Mouse (Mus musculus) kidney, postnatal 25 days (tissue): ENCODE data around the gene Kcnc1.

ENCODE experiments used
- DNase-seq, 2 experiments: peaks; one replicate each; pipeline ENCODE4 v3.0.0; 2021; ENCODE audit warnings: mixed read lengths in 2 of 2

Kcnc1 gene

DNA sequence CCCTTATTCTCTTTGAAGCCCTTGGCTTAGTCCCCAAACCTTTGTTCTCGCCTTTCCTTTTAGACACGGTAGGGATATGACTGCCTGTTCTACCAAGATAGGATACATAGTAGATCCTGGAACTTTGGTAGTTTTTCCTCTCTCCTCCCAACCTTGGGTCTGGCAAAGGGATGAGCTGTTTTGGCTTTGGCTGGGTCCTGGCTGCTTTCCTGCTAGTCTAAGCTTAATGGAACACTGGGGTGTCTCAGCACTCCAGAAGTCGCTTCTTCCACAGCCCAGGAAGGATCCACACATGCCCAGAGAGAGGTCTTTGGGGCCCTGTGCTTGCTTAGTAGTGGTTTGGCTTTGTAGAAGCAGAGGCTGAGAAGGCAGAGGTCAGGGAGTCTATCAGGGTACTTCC is 27.7 kb downstream of the Kcnc1 start:
- no peak for DNase-seq

DNA sequence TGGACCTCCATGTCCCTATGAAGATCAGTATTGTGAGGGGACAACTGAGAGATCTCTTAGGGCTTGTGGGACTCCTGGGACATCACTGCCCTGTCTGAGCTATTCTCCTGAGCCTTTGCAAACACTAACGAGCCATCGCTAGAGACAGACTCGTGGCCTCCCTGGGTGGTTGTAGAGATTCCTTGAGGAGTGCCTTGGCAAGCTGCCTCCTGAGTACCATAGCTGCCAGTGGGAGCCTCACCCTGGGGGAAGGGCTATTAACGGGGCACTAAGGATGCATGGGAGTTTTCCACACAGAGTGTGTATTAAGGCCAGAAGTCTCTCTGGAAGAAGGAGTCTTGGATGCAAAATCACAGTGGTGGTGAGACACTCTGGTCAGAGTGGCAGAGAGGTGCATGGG is 28.7 kb downstream of the Kcnc1 start:
- DNase-seq = no peak

DNA sequence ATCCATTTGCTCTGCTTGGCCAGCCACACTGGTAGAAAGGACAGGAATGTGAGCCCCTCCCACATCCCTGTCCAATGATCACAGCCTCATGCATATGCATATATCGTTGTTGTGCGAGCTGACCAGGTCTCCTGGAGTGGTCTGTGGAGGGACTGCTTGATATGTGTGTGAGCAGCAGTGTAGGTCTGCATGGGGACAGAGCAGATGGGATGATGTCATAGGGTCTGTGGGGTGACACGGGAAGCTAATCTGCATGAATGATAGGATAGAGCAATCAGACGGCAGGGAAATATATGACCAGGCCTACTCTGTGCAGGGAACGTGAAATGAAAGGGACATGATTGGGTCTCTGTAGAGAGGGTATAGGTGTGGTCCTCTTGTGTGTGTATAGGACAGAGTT is 37.6 kb downstream of the Kcnc1 start:
- no peak for DNase-seq

GRCm38 (mm10) chr7:46435833-46436232 is 39.5 kb downstream of the Kcnc1 start:
- DNase-seq = no peak

DNA sequence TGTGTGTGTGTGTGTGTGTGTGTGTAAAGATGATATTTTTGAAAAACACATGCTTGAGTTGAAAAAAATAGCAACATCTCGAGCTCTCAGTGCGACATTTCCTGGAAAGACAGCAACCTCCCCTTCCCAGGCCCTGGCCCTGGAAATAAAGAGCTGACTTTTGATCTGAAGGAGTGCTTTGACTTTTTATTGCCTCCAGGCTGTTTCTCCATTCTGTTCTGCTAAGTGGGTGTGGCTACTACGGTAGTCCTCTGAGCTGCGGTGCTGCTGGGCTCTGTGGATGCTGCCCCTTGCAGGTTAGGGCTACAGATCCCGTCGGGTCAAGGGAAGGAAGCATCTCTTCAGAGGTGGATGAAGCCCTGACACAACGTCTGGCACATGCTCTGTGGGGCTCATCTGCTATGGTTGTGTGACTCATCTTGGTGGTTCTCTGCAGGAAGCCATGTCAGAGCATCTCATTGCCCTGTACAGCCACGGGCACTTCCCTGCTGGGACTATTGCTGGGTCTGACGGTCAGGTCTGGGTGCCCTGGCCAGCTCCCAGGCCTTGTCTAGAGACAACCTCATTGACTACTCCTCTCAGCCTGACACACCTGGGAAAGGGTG is 42.3 kb downstream of the Kcnc1 start:
- no peak for DNase-seq

- peak in 1 of 2 experiments; percentile 30 for DNase-seq
These were observed 46.9 kb downstream of the Kcnc1 start for GRCm38 (mm10) chr7:46443163-46443562.

GRCm38 (mm10) chr7:46445896-46446295 is 49.6 kb downstream of the Kcnc1 start:
- DNase-seq = no peak

DNA sequence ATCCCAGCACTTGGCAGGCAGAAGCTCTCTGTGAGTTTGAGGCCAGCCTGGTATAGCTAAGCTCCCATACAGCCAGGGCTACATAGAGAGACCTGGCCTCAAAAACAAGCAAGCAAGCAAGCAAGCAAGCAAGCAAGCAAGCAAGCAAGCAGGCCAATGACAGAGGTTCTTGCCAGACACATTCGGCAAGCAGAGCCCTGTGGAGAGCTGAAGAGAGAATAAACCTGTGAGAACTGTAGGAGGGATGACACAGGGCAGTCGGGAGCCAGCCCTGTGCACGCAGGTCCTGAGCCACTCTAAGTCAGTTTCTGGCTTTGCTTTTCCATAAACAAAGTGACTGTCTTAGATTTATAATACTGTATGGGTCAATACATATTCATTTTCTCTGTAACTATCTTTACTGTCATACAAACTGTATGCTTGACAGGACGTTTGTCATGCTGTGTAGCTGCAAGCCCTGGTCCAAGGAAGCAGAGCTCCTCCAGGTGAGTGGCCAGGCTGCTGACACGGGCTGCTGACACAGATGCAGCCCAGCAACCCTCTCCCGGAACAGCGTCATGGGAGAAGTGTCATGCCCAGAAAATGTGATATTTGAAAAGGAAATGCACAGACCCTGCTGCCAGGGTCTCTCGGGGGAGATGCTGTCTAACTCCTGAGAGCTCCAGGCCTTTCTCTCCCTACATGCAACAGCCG is 51.3 kb downstream of the Kcnc1 start:
- no peak for DNase-seq

- DNase-seq = no peak
These were observed 52.8 kb downstream of the Kcnc1 start for GRCm38 (mm10) chr7:46448922-46449645.

GRCm38 (mm10) chr7:46453930-46454679 is 57.8 kb downstream of the Kcnc1 start:
- DNase-seq = no peak

GRCm38 (mm10) chr7:46457889-46458288 is 61.6 kb downstream of the Kcnc1 start:
- no peak for DNase-seq

DNA sequence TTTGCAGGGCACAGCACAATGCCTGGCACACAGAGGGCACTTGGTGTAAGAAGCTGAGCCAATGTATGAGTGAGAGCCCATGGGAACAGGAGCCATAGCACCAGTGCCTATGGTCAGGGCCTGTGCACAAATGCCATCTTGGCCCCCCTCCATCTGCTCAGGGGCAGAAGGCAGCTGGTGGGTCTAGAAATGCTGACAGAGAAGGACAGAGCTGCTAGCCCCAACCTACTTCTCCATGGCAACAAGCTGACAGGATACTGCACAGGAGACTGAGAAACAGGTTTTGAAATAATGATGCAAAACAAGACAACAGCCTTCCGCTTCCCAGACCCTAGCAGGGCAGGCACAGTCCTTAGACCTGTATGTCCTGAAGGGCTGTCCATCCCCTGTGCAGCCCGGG is 62.9 kb downstream of the Kcnc1 start:
- DNase-seq = no peak

- DNase-seq = no peak
These were observed 63.4 kb downstream of the Kcnc1 start for GRCm38 (mm10) chr7:46459605-46460245.

- no peak for DNase-seq
These were observed 66.0 kb downstream of the Kcnc1 start for GRCm38 (mm10) chr7:46462287-46462686.

- no peak for DNase-seq
These were observed 66.8 kb downstream of the Kcnc1 start for GRCm38 (mm10) chr7:46463136-46463535.

DNA sequence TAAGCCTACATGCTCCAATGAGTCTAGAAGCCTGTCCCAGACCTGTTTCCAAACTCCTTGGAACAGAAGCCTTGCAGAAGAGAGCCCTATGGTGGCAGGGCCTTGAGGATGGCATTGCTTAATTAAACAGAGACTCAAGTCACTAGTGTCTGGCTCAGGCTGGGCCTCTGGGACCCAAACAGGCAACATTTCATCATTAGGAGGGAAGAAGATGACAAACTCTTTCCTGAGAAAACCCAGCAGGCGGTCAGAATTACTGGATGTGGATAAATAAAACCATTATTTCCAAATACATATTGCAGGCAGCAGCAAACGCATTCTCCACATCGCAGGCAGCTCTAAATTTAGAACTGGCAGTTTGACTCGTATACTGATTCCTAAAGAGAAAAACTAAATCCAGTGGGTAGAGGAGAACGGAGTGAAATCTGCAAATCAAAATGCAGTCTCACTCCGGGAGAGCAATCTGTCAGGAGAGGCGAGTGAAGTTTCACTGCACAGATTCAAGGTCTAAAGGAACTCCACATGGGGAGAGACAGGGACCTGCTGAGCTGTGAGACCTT is 70.2 kb downstream of the Kcnc1 start:
- no peak for DNase-seq

- no peak for DNase-seq
These were observed 73.2 kb downstream of the Kcnc1 start for GRCm38 (mm10) chr7:46469542-46469941.

DNA sequence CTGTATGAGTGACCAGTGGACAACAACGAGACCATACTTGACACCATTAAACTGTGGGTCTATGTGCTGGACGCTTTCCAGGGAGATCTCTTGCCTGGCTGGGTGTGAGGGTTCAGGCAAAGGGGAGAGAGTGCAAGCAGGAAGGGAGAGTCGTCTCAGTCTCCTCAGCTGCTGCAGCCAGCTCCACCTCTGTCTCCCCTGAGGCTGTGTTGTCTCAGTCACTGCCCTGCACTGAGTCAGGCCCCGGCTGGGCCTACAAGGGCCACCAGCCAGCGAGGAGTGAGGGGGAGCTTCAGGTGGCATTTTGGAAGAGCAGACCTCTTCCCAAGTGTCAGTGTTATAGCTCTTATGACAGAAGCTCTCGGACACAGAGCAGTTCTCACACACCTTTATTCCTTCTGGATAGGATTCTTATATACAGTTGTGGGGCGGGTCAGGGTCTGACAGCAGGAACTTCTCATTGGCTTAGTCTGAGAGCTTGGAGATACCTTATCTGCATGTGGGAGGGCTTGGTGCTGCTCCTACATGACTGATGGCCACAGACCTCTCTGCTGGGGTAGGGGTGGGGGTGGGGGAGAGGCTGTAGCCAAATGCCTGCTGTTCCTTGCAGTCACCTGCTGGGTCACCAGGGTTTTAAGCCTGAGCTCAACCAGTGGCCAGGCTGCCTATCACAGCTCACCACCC is 74.9 kb downstream of the Kcnc1 start:
- no peak for DNase-seq

- DNase-seq = no peak
These were observed 76.8 kb downstream of the Kcnc1 start for GRCm38 (mm10) chr7:46473141-46473540.

GRCm38 (mm10) chr7:46475464-46475863 is 79.2 kb downstream of the Kcnc1 start:
- DNase-seq = no peak

DNA sequence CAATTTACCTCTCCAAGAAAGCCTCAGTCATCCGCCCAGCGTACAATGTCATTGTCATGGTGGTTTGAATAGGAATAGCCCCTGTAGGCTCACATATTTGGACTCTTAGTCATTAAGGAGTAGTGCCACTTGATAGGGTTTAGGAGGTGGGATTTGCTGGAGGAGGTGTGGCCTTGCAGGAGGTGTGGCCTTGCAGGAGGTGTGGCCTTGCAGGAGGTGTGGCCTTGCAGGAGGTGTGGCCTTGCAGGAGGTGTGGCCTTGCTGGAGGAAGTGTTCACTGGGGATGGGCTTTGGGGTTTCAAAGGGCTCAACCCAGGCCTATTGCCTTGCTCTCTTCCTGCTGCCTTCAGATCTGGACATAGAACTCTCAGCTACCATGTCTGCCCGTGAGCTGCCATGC is 81.2 kb downstream of the Kcnc1 start:
- no peak for DNase-seq

DNA sequence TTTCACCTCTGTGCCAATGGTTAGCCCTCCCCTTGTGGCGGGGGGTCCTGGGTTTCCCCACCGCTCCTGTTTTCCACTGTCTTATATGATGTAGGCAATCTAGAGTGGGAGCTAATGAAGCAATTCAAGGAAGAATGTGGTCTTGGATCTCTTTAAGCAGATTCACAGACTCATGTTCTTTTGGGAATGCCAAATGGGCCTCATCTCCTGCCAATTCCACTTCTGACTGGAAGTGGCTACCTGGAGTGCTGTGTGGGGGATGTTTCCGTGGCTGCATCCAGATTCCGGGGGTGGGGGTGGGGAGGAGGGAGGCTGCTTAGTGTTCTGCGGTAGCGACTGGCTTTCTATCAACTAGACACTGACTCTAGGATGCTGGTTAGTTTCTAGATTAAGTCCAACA is 83.5 kb downstream of the Kcnc1 start:
- no peak for DNase-seq
